Mouse (Mus musculus) lung, postnatal 0 days (tissue): ENCODE data around the gene Dlg2.

Experiments used
- CTCF ChIP-seq: IDR thresholded peaks from 2 replicates; pipeline ENCODE4 v1.5.1; 2016; ENCODE audit warnings: antibody characterized with exemption, mild to moderate bottlenecking
- EP300 ChIP-seq: IDR thresholded peaks from 2 replicates; pipeline ENCODE4 v1.6.1; 2016; ENCODE audit warnings: antibody characterized with exemption, mild to moderate bottlenecking, control low read depth

DNA sequence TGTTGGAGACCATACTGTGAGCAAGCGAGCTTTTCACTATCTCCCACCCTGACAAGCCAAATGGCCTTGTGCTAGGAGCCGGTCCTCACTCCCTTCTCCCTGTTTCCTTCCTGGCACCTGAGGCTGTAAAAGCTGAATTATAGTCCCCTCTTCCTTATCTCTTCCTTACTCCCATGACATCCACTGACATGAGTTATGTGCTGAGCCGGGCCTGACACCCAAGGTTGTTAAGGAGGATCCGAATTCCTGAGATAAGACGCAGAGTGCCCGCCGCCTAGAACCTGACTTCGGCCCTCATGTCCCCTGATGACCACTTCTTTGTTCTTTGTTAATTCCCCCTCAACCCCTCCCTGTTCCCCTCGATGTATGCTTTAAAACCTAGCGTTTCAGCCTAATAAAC, 1409.9 kb downstream of the Dlg2 start:
- TF ChIP-seq EP300 (no peak), CTCF (no peak)
